Mouse (Mus musculus) ES-Bruce4 (cell line): ENCODE measurements around the gene Arhgef40. TPM values are rescaled to one million over a fixed set of nuclear protein-coding genes. Genes with fewer than 3 reads are reported as not detected.

Experiments used
- H3K27ac ChIP-seq: 2 replicates; pipeline ENCODE4 v1.5.1; 2012; ENCODE audit warnings: low read length, inconsistent platforms; ENCODE audit not compliant: insufficient read depth
- H3K27me3 ChIP-seq: 2 replicates; pipeline ENCODE4 v1.6.1; 2012; ENCODE audit warnings: mild to moderate bottlenecking, low read length, inconsistent platforms; ENCODE audit not compliant: control insufficient read depth, poor library complexity, insufficient read depth, severe bottlenecking
- H3K36me3 ChIP-seq: 2 replicates; pipeline ENCODE4 v1.6.1; 2012; ENCODE audit warnings: inconsistent platforms, mild to moderate bottlenecking, low read length, moderate library complexity; ENCODE audit not compliant: control insufficient read depth, poor library complexity, insufficient read depth, severe bottlenecking
- H3K4me1 ChIP-seq: one replicate; pipeline ENCODE4 v1.8.1; 2011; ENCODE audit warnings: low read length; ENCODE audit not compliant: control insufficient read depth, insufficient read depth
- H3K4me3 ChIP-seq: 2 replicates; pipeline ENCODE4 v1.5.1; 2011; ENCODE audit warnings: low read depth, mild to moderate bottlenecking, low read length
- H3K9ac ChIP-seq: 2 replicates; pipeline ENCODE4 v1.6.1; 2012; ENCODE audit warnings: low read depth, mild to moderate bottlenecking, inconsistent platforms; ENCODE audit not compliant: poor library complexity, severe bottlenecking
- H3K9me3 ChIP-seq: replicated peaks from 2 replicates; pipeline ENCODE4 v1.6.1; 2012; ENCODE audit warnings: mild to moderate bottlenecking, low read length, inconsistent platforms; ENCODE audit not compliant: control insufficient read depth, poor library complexity, insufficient read depth, severe bottlenecking
- CTCF ChIP-seq: IDR thresholded peaks from one replicate; pipeline ENCODE4 v1.8.1; 2011; ENCODE audit warnings: low read depth, low read length
- EP300 ChIP-seq: IDR thresholded peaks from 2 replicates; pipeline ENCODE4 v1.6.1; 2011; ENCODE audit warnings: low read depth, low read length; ENCODE audit not compliant: insufficient read depth
- POLR2A ChIP-seq: IDR thresholded peaks from one replicate; pipeline ENCODE4 v1.8.1; 2011; ENCODE audit warnings: low read length; ENCODE audit not compliant: insufficient read depth
- polyA plus RNA-seq: library from polyadenylated mRNA; stranded (reverse); fragments of >200 nt; gene quantifications from 2 replicates; pipeline ENCODE4 v1.2.4, GENCODE M21; 2011; ENCODE audit warnings: low read depth; ENCODE audit not compliant: missing spikeins, insufficient read depth, insufficient read length

Arhgef40 gene
- polyA plus RNA-seq, 1 experiment: 20.5 TPM

DNA sequence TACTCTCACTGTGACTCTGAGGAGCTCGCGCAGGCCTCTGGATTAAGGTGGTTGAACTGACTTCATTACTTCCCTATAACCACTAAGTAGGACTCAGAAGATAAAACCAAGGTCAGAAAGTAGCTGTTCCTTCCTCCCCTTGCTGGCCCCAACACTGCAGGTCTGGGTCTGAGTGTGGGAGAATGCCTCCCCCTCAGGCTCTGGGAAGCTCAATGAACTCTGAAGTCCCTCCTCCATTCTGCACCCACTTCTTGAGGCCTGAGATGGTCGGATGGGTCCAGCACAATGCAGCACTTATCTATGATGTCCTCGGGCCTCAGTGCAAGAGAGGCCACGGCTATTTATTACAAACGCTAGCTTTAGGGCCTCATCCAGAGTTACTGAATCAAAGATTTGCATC, 21.1 kb downstream of the Arhgef40 start:
- Histone ChIP-seq H3K36me3 (peaks cover 2% of the 10 kb centered on the region; the same call in 1 of the 2 replicates), H3K4me1 (peaks cover 5% of the 10 kb centered on the region), H3K9me3 (no peaks in the 10 kb centered on the region), H3K4me3 (no peak overlapping the region), H3K9ac (no peak overlapping the region), H3K27ac (no peak overlapping the region), H3K27me3 (no peaks in the 10 kb centered on the region)
- TF ChIP-seq EP300 (no peak), CTCF (no peak), POLR2A (no peak)

DNA sequence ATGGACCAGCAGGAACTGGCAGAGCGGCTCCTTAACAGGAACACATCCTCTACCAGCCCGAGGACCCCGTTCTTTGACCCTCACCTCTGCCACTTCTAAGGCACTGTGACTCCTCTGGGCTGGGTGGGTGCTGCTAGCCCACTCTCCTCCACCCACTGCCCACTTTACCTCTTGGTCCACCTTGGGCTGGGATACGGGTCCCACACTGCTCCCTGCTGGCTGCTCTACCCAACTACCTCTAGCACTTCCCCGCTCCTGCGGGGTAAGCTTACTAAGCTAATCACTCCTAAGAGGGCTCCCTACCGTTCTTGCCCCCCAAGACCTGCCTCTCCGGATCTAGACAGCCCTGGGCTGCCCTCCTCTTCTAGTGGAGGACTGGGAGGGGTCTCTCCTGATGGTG, 21.7 kb downstream of the Arhgef40 start:
- H3K9me3 ChIP-seq: no peaks in the 10 kb centered on the region
- H3K27me3 ChIP-seq: no peaks in the 10 kb centered on the region
- peaks cover 2% of the 10 kb centered on the region; the same call in 1 of the 2 replicates for H3K36me3 ChIP-seq
- no peak overlapping the region for H3K4me3 ChIP-seq
- peaks cover 5% of the 10 kb centered on the region for H3K4me1 ChIP-seq
- H3K27ac ChIP-seq: no peak overlapping the region
- H3K9ac ChIP-seq: peak overlapping the region; percentile 42
- TF ChIP-seq POLR2A (no peak), EP300 (no peak), CTCF (peak; percentile 70)

DNA sequence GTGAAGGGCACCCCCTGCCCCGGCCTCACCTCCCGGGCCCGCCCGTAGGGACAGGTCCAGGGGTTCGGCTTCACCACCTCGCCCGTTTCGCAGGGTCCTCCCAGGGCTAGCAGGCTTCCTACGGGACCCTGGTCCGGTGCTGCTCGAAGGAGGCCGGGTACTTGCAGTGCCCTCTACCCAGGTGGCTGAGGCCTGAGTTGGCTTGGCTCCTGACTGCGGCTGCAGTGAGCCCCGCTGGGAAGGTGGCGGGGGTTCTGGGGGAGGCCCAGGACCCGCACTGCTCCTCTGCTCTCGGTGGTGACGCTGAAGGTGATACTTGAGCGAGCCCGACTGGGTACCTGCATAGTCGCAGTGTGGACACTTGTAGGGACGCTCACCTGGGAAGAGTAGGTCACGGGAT, 22.3 kb downstream of the Arhgef40 start:
- peak overlapping the region; percentile 37 for H3K4me3 ChIP-seq
- no peaks in the 10 kb centered on the region for H3K27me3 ChIP-seq
- H3K36me3 ChIP-seq: peaks cover 2% of the 10 kb centered on the region; the same call in 1 of the 2 replicates
- no peaks in the 10 kb centered on the region for H3K9me3 ChIP-seq
- no peak for TF ChIP-seq POLR2A
- no peak for TF ChIP-seq CTCF
- TF ChIP-seq EP300: no peak
- no peak overlapping the region for H3K27ac ChIP-seq
- H3K4me1 ChIP-seq: peaks cover 5% of the 10 kb centered on the region
- H3K9ac ChIP-seq: peak overlapping the region; percentile 42

DNA sequence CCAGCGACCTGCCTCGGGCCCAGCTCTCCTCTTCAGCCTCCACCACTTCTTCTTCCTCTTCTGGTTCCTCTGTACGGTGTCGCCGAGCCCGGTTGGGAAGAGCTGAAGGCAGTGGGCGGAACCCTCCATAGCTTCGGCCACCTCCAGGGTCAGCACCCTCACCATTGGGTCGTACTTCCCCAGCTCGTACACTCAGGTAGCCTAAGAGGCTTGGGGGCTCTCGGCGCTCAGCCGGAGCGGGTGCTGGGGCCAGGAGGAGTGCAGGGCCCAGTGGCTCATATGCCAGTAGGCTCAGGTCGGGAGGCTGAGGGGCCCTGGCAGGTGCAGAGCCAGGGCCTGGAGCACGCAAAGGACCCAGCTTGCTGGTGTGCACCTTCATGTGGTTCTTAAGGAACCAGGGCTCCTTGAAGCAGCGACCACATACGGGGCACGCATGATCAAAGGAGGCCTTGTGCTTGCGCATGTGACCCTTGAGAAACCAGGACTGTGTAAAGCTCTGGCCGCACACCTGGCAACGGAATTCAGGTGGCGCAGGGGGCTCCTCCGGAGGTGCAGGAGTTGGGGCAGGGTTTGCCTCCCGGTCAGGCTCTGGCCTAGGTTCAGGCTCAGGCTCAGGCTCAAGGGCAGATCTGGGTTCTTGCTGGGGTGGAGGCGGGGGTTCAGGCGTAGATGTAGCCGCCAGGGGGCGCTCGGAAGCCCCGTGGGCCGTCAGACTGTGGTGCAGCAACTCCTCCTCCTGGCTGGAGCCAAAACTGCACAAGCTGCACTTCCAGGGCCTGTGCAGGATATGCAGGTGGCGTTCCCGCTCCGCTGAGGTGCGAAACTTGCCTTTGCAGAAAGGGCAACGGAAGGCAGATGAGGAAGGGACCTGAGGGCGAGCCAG, 24.0 kb downstream of the Arhgef40 start:
- TF ChIP-seq CTCF (peak; percentile 99), EP300 (peak; percentile 50; the same call in 1 of the 2 replicates), POLR2A (no peak)
- H3K27ac ChIP-seq: peak overlapping the region; percentile 3; the same call in 1 of the 2 replicates
- H3K9ac ChIP-seq: peak overlapping the region; percentile 22
- H3K36me3 ChIP-seq: peaks cover 2% of the 10 kb centered on the region; the same call in 1 of the 2 replicates
- peaks cover 5% of the 10 kb centered on the region for H3K4me1 ChIP-seq
- H3K4me3 ChIP-seq: peak overlapping the region; percentile 41
- H3K9me3 ChIP-seq: no peaks in the 10 kb centered on the region
- no peaks in the 10 kb centered on the region for H3K27me3 ChIP-seq

DNA sequence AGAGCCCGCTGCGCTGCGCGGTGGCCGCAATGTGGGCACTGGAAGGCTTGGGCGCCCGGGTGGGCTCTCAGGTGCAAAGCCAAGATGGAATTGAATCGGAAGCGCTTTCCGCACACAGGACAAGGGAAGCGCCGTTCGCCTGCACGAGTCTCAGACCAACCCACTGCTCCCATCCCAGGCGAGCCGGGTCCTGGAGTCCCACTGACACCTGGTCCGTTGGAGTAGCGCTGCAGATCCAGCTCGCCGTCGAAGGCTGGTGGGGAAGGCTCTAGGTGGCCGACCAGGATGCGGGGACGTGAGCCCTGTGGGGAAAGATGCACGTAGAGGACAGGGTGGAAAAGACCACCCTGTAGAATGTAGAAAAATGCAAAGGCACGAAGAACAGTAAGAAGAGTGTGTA, 24.8 kb downstream of the Arhgef40 start:
- H3K4me3 ChIP-seq: peak overlapping the region; percentile 34
- H3K27ac ChIP-seq: no peak overlapping the region
- H3K4me1 ChIP-seq: peaks cover 5% of the 10 kb centered on the region
- TF ChIP-seq CTCF (no peak), EP300 (no peak), POLR2A (no peak)
- H3K36me3 ChIP-seq: peaks cover 2% of the 10 kb centered on the region; the same call in 1 of the 2 replicates
- peak overlapping the region; percentile 22 for H3K9ac ChIP-seq
- no peaks in the 10 kb centered on the region for H3K27me3 ChIP-seq
- no peaks in the 10 kb centered on the region for H3K9me3 ChIP-seq

DNA sequence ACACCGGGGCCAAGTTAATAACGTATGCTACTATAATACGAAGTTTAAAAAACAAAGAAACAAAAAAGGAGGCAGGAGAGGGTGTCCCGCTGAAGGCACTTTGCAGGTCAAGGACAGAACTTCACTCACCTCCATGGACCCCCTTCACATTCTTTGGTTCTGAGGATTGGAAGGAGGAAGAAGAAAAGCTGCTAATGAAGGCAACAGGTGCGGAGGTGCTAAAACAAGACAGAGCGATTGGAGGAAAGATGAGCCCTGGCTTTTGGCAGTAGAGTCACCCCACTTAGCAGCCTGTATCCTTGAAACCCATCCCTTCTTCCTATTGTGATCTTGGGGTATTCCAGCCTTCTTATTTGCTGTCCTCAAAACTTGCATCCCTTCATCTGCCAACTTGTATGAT, 25.3 kb downstream of the Arhgef40 start:
- no peaks in the 10 kb centered on the region for H3K27me3 ChIP-seq
- peaks cover 5% of the 10 kb centered on the region for H3K4me1 ChIP-seq
- peak overlapping the region; percentile 22; the same call in 1 of the 2 replicates for H3K9ac ChIP-seq
- no peaks in the 10 kb centered on the region for H3K9me3 ChIP-seq
- H3K36me3 ChIP-seq: peaks cover 2% of the 10 kb centered on the region; the same call in 1 of the 2 replicates
- H3K4me3 ChIP-seq: peak overlapping the region; percentile 35
- H3K27ac ChIP-seq: peak overlapping the region; percentile 59
- TF ChIP-seq POLR2A (no peak), EP300 (no peak)
